Mouse (Mus musculus): Measurements from ENCODE around the gene Itga3. TPM values are rescaled to one million over a fixed set of nuclear protein-coding genes. Genes with fewer than 3 reads are reported as not detected.

Gene Itga3
- polyA plus RNA-seq, 1 experiment from 2014 or later, result 7.7 TPM

- peaks cover 22% of the 10 kb centered on the region for H3K36me3 ChIP-seq
- H3K27me3 ChIP-seq, result no peaks in the 10 kb centered on the region
- WGBS, result under 1% methylated on average over 26 of the region's 32 CpGs
- peak; percentile 40 for ATAC-seq (ENCODE audit: insufficient number of reproducible peaks, insufficient read depth, low FRiP score, low TSS enrichment, low read depth)
- peak within 1 kb of the TSS; percentile 96 for H3K27ac ChIP-seq
- peak within 1 kb of the TSS; percentile 83 for H3K4me3 ChIP-seq (replicated peaks)
- peaks cover 44% of the 10 kb centered on the region for H3K4me1 ChIP-seq (replicated peaks)
- H3K9ac ChIP-seq (replicated peaks), result peak within 1 kb of the TSS; percentile 95
- H3K9me3 ChIP-seq, result no peaks in the 10 kb centered on the region
- H3K4me2 ChIP-seq, result peak within 1 kb of the TSS; percentile 82
Observed at GRCm38 (mm10) chr11:95009629-95010014, 67.0 kb downstream of the Itga3 start, which contains the start of gene Samd14. TSS of gene Samd14 (plus strand) at chr11:95009879.

- Histone ChIP-seq H3K27me3 (no peaks in the 10 kb centered on the region), H3K9me3 (no peaks in the 10 kb centered on the region), H3K27ac (peak overlapping the region; percentile 96), H3K36me3 (peaks cover 22% of the 10 kb centered on the region), H3K4me3 (replicated peaks) (peak overlapping the region; percentile 83), H3K9ac (replicated peaks) (peak overlapping the region; percentile 95), H3K4me1 (replicated peaks) (peaks cover 44% of the 10 kb centered on the region), H3K4me2 (peak overlapping the region; percentile 82)
- WGBS, result 40% methylated on average over 15 of the region's 15 CpGs
- ATAC-seq (ENCODE audit: insufficient number of reproducible peaks, insufficient read depth, low FRiP score, low TSS enrichment, low read depth), result peak; percentile 5; the same call in 1 of the 2 replicates
Observed at GRCm38 (mm10) chr11:95008661-95009628, 67.7 kb downstream of the Itga3 start.

GRCm38 (mm10) chr11:95007418-95007817, 69.2 kb downstream of the Itga3 start:
- ATAC-seq (ENCODE audit: insufficient number of reproducible peaks, insufficient read depth, low FRiP score, low TSS enrichment, low read depth), result no peak
- Histone ChIP-seq H3K27ac (peak overlapping the region; percentile 62), H3K4me3 (replicated peaks) (no peak overlapping the region; the same call in 1 of the 2 replicates), H3K9me3 (no peaks in the 10 kb centered on the region), H3K36me3 (peaks cover 34% of the 10 kb centered on the region), H3K27me3 (no peaks in the 10 kb centered on the region), H3K4me1 (replicated peaks) (peaks cover 39% of the 10 kb centered on the region), H3K9ac (replicated peaks) (no peak overlapping the region), H3K4me2 (peak overlapping the region; percentile 69)
- 67% methylated on average over 3 of the region's 3 CpGs for WGBS

- Histone ChIP-seq H3K4me2 (peak overlapping the region; percentile 69), H3K4me1 (replicated peaks) (peaks cover 32% of the 10 kb centered on the region), H3K27me3 (no peaks in the 10 kb centered on the region), H3K4me3 (replicated peaks) (peak overlapping the region; percentile 42), H3K36me3 (peaks cover 42% of the 10 kb centered on the region), H3K9me3 (no peaks in the 10 kb centered on the region), H3K27ac (peak overlapping the region; percentile 62), H3K9ac (replicated peaks) (peak overlapping the region; percentile 40)
- ATAC-seq (ENCODE audit: insufficient number of reproducible peaks, insufficient read depth, low FRiP score, low TSS enrichment, low read depth), result no peak
- WGBS, result 2% methylated on average over 27 of the region's 27 CpGs
Observed at GRCm38 (mm10) chr11:95006525-95007219, 69.9 kb downstream of the Itga3 start.

GRCm38 (mm10) chr11:95006038-95006437, 70.6 kb downstream of the Itga3 start:
- Histone ChIP-seq H3K27me3 (no peaks in the 10 kb centered on the region), H3K36me3 (peaks cover 47% of the 10 kb centered on the region), H3K9me3 (no peaks in the 10 kb centered on the region), H3K4me3 (replicated peaks) (peak overlapping the region; percentile 42), H3K9ac (replicated peaks) (peak overlapping the region; percentile 40; the same call in 1 of the 2 replicates), H3K4me2 (peak overlapping the region; percentile 69), H3K27ac (peak overlapping the region; percentile 62; the same call in 1 of the 2 replicates), H3K4me1 (replicated peaks) (peaks cover 26% of the 10 kb centered on the region)
- no peak for ATAC-seq (ENCODE audit: insufficient number of reproducible peaks, insufficient read depth, low FRiP score, low TSS enrichment, low read depth)
- WGBS, result 37% methylated on average over 4 of the region's 4 CpGs

GRCm38 (mm10) chr11:95004937-95005198, 71.7 kb downstream of the Itga3 start:
- Histone ChIP-seq H3K27ac (no peak overlapping the region), H3K4me1 (replicated peaks) (peaks cover 33% of the 10 kb centered on the region)
- 62% methylated on average over 6 of the region's 6 CpGs for WGBS

GRCm38 (mm10) chr11:95004136-95004936, 72.3 kb downstream of the Itga3 start:
- Histone ChIP-seq H3K4me2 (no peak overlapping the region), H3K4me1 (replicated peaks) (peaks cover 33% of the 10 kb centered on the region)

More at GRCm38 (mm10) chr11:95004937-95005198, 71.7 kb downstream of the Itga3 start:
- Histone ChIP-seq H3K36me3 (peaks cover 58% of the 10 kb centered on the region), H3K9me3 (no peaks in the 10 kb centered on the region), H3K9ac (replicated peaks) (no peak overlapping the region), H3K4me2 (no peak overlapping the region), H3K4me3 (replicated peaks) (no peak overlapping the region), H3K27me3 (no peaks in the 10 kb centered on the region)
- ATAC-seq (ENCODE audit: insufficient number of reproducible peaks, insufficient read depth, low FRiP score, low TSS enrichment, low read depth), result no peak

GRCm38 (mm10) chr11:95002705-95003104, 73.9 kb downstream of the Itga3 start:
- no peak overlapping the region for H3K4me2 ChIP-seq
- ATAC-seq (ENCODE audit: insufficient number of reproducible peaks, insufficient read depth, low FRiP score, low TSS enrichment, low read depth), result no peak
- H3K27ac ChIP-seq, result no peak overlapping the region
- no peak overlapping the region for H3K9ac ChIP-seq (replicated peaks)
- no peaks in the 10 kb centered on the region for H3K27me3 ChIP-seq
- no peak overlapping the region for H3K4me3 ChIP-seq (replicated peaks)
- WGBS, result 91% methylated on average over 8 of the region's 8 CpGs
- peaks cover 25% of the 10 kb centered on the region for H3K4me1 ChIP-seq (replicated peaks)
- H3K9me3 ChIP-seq, result no peaks in the 10 kb centered on the region
- peaks cover 80% of the 10 kb centered on the region for H3K36me3 ChIP-seq

More at GRCm38 (mm10) chr11:95004136-95004936, 72.3 kb downstream of the Itga3 start:
- Histone ChIP-seq H3K27me3 (no peaks in the 10 kb centered on the region), H3K36me3 (peaks cover 63% of the 10 kb centered on the region), H3K27ac (no peak overlapping the region), H3K4me3 (replicated peaks) (no peak overlapping the region), H3K9ac (replicated peaks) (no peak overlapping the region), H3K9me3 (no peaks in the 10 kb centered on the region)
- 83% methylated on average over 12 of the region's 12 CpGs for WGBS
- ATAC-seq (ENCODE audit: insufficient number of reproducible peaks, insufficient read depth, low FRiP score, low TSS enrichment, low read depth), result no peak

GRCm38 (mm10) chr11:95001584-95002347, 74.8 kb downstream of the Itga3 start:
- H3K4me3 ChIP-seq (replicated peaks), result no peak overlapping the region
- H3K36me3 ChIP-seq, result peaks cover 89% of the 10 kb centered on the region
- no peak overlapping the region for H3K9ac ChIP-seq (replicated peaks)
- no peak overlapping the region for H3K4me2 ChIP-seq
- peaks cover 21% of the 10 kb centered on the region for H3K4me1 ChIP-seq (replicated peaks)
- WGBS, result 87% methylated on average over 21 of the region's 21 CpGs
- no peak overlapping the region for H3K27ac ChIP-seq
- ATAC-seq (ENCODE audit: insufficient number of reproducible peaks, insufficient read depth, low FRiP score, low TSS enrichment, low read depth), result no peak
- no peaks in the 10 kb centered on the region for H3K9me3 ChIP-seq
- no peaks in the 10 kb centered on the region for H3K27me3 ChIP-seq

- 0 out of 2 replicates have a peak, but pooled peaks have one; percentile 29 for ATAC-seq (ENCODE audit: insufficient number of reproducible peaks, insufficient read depth, low FRiP score, low TSS enrichment, low read depth)
- Histone ChIP-seq H3K4me1 (replicated peaks) (peaks cover 16% of the 10 kb centered on the region), H3K27me3 (no peaks in the 10 kb centered on the region), H3K36me3 (peaks cover 96% of the 10 kb centered on the region), H3K4me3 (replicated peaks) (0 out of 2 replicates have a peak overlapping the region, but pooled peaks have one; percentile 3), H3K27ac (peak overlapping the region; percentile 66), H3K4me2 (peak overlapping the region; percentile 27; the same call in 1 of the 2 replicates), H3K9me3 (no peaks in the 10 kb centered on the region), H3K9ac (replicated peaks) (no peak overlapping the region; the same call in 1 of the 2 replicates)
- 2% methylated on average over 8 of the region's 8 CpGs for WGBS
Observed at GRCm38 (mm10) chr11:95001058-95001457, 75.5 kb downstream of the Itga3 start.

Data from limb, embryonic 12.5 days (tissue).